Mouse (Mus musculus) cerebellum, postnatal 25 days (tissue): ENCODE measurements around the gene Hist1h2be.
"Not testable (repeated sequence)": the region's sequence is repeated elsewhere in the genome, so short reads cannot be mapped to it uniquely, and the experiment has no call there.

Source experiments
- DNase-seq, 2 experiments: peaks; one replicate each; pipeline ENCODE4 v3.0.0; 2021; ENCODE audit warnings: mixed read lengths in 2 of 2

Hist1h2be gene

GRCm38 (mm10) chr13:23620733-23621531 lies at the start of gene Hist1h2be:
TSS of gene Hist1h2be (minus strand) at chr13:23621124.
- DNase-seq: peak; percentile 75 to 81

DNA sequence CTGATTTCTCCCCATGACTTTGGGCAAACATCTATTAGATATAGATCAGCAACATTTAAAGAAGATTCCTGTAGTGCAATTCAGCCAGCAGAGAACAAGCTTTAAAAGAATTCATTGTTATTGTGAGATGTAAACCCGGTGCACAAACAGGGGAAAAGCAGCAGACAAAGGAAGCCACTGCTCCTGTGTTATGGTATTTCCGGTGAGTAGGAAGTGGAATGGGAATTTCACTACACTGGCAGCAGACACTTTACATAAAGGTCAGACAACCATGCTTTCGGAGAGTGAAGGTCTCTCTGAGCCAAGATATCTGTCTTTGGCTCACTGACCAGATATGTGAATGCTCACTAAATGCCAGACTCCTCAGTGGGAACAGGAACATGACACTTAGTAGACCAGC lies 41.6 kb upstream of the Hist1h2be start:
- no peak for DNase-seq

GRCm38 (mm10) chr13:23659636-23660366 lies 38.9 kb upstream of the Hist1h2be start:
- DNase-seq: no peak

DNA sequence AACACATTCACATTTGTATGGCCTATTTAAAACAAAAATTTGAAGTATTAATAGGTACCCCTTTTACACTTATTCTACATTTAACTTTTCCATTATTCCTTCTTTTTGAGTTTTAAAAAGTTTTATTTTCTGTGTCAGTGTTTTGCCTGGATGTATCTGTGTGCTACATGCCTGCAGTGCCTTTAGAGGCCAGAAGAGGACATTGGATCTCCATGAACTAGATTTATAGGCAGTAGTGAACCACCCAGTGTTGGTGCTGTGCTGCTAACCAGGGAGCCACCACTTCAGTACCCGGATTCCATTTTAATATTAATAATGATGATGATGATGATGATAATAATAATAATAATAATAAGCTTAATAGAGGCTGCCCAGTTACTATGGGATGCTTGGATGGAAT lies 9.7 kb upstream of the Hist1h2be start:
- no peak for DNase-seq

GRCm38 (mm10) chr13:23622861-23623450 lies 2.0 kb upstream of the Hist1h2be start:
- DNase-seq: peak; percentile 11 to 56

DNA sequence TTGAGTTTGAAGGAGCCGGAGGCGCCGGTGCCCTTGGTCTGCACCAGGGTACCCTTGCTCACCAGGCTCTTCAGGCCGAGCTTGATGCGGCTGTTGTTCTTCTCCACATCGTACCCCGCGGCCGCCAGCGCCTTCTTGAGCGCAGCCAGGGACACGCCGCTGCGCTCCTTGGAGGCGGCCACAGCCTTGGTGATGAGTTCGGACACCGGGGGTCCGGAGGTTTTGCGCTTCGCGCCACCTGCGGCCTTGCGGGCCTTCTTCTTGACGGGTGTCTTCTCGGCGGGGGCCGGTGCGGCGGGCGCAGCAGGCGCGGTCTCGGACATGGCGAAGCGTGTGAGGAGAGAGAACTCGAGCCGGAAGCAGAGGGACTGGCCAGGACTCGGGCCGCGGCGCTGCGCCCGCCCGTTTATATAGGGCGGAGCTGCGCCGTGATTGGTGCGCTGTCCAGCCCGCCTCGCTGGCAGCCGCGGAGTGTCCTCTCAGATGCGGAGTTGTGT lies 1.3 kb upstream of the Hist1h2be start, which contains the start of gene Hist1h1e:
Gene Hist1h1e (minus strand): TSS at position 384 of the 497 bp plus-strand sequence.
- DNase-seq: peak; percentile 95 to 96

GRCm38 (mm10) chr13:23621532-23622174 lies 729 bp upstream of the Hist1h2be start:
- DNase-seq: peak; percentile 53 to 62

DNA sequence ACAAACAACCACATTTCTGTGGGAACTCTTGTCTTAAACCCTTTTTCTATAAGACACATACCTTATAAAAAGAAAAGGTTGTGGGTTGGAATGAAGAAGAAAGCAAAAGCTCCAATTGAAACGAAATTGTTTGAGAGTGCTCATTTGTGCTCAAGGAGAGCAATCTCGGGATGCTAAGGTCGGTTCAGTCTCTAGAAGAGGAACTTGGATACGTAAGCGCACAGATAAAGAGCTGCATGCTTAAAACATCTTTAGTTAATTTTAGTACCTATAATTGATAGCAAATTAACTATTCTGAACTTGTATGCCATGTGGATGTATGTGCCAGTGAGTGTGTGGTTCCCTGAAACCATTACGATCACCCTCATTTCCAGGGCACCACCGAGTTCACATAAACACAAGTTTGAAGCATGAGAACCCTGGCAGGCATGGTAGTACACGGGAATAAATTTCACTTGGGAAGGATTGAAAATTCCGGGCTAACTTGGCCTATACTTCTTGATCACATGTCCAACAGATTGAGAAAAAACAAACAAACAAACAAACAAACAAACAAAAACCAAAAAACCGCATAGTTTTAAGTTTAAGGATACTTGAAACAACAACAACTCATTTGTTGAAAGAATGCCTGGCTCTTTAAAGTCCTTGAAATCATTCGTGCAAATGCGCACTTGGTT lies 730 bp downstream of the Hist1h2be start:
- DNase-seq: peak in 1 of 2 experiments; percentile 14

DNA sequence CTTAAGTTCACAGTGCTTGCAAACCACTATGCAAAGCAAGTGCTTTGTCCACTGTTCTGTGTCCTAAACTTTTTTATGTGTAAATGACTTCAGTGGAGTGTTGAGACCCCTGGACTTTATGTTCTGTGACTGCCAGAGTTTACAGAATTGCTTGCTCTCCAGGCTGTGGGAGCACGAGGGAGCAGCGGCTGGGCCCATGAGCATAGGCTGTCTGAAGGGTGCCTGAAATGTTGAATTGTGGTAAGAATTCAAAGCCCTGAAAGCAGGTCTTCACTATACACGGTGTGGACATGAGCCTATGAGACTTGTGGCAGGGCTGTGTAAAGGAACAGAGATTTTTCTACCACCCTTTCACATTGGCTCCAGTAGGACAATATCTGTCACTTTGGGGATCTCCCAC lies 9.3 kb downstream of the Hist1h2be start:
- no peak for DNase-seq

DNA sequence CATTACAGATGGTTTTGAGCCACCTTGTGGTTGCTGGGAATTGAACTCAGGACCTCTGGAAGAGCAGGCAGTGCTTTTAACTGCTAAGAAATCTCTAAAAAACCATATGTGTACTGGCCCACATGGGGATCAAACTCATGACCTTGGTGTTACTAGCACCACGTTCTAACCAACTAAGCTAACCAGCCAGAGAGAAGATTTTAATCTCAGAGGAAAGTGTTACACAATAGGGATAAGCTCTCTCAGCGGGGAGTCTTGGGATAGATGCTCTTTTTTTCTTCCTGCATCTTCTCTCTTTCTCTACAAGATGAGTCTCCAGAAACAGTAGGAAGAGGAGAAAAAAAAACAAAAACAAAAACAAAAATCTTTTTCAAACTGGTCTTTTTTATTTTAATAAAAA lies 10.5 kb downstream of the Hist1h2be start:
- no peak for DNase-seq

GRCm38 (mm10) chr13:23609844-23610243 lies 11.1 kb downstream of the Hist1h2be start:
- no peak for DNase-seq

DNA sequence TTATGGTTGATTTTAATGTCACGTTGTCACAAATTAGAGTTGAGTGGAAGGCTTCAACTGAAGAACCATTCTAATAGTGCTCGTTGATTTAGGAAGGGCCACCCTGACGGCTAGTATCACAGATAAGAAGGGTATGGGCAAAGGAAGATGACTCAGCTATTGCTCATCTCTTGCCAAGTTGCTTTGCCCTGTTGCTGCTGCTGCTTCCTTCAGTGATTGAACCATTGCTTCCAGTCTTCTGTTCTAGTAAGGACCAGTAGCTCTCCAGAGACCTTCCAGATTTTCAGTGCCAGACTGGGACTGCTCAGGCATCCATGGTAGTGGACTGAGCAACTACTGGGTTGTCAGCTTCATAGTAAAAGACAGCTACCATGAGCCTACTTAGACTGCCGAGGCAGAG lies 11.7 kb downstream of the Hist1h2be start:
- no peak for DNase-seq

- DNase-seq: no peak
These were observed 15.9 kb downstream of the Hist1h2be start for GRCm38 (mm10) chr13:23605052-23605451.

- DNase-seq: no peak
These were observed 16.5 kb downstream of the Hist1h2be start for GRCm38 (mm10) chr13:23604452-23604851.

DNA sequence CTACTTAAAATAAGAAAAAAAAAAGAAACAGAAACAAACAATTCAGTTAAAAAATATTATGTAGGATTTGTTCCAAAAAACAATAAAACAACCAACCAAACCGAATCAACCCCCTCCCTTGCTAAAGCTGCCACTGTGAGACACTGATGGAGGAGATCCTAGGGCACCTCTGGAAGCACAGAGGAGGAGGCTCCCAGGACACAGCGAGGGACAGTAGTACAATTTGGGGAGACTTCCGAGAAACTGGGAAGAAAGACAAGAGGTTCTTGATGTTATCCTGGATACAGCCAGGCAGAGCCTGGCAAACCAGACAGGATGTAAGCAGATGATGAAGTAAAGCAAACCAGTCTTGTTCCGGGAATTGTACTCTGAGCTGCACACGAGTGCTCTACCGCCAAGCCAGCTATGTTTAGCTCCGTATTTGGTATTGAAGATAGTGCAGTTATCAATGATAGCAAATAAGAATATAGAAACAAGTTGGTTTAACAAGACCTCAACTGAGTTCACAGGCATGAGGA lies 17.7 kb downstream of the Hist1h2be start:
- DNase-seq: no peak

DNA sequence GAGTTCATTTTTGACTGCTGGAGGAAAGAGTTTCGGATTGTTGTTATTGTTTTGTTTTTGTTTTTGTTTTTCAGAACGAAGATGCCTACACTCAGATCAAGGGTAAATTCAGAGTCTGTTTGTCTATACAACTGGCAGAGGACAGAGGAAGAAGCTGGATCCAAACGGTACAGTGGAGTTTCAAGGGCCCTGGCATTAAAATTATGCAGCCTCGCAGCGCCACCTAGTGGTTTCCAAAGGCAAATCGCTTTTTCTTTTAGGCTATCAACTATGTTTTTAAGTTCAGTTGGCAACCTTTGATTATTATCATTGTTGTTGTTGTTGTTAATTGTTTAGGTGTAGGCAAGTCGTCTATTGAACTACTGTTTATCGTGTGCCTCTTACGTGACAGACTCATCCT lies 23.0 kb downstream of the Hist1h2be start:
- peak; percentile 80 to 88 for DNase-seq

DNA sequence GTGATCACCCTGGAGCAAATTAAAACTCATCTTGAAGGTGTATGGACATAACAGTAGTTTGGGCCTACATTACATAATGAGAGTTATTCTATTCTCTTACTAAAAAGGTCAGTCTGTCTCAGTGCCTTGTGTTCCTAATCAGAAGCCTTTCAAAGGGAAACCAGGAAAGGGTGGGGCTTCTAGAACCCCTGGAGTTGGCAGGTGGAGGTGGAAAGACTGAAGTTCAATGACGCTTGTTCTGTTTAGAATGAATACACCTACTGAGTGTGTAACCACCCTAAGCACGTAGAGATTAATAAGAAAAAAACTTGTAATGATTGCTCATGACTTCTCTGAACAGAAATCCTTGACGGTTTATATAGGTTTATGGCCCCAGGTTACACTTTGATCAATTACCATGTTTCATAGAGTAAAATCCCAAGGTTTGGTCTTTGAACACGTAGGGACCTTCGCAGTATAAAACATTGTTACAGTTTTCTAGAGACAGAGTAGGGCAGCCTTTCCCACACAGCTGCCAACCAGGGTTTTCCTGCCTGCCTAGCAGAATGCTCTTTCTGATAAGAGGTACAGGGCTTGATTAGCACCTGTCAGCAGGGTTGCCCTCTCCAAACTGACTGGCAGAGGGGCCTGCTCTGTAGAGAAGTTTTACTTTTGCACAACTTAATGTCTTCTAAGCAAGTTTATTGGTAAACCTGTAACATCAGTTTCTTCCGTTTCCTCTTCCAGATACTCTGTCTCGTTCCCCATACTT lies 25.1 kb downstream of the Hist1h2be start:
- DNase-seq: no peak

GRCm38 (mm10) chr13:23595185-23595584 lies 25.7 kb downstream of the Hist1h2be start:
- DNase-seq: no peak

- no peak for DNase-seq
These were observed 27.7 kb downstream of the Hist1h2be start for GRCm38 (mm10) chr13:23593051-23593770.

GRCm38 (mm10) chr13:23592614-23593013 lies 28.3 kb downstream of the Hist1h2be start:
- peak; percentile 61 to 80 for DNase-seq

DNA sequence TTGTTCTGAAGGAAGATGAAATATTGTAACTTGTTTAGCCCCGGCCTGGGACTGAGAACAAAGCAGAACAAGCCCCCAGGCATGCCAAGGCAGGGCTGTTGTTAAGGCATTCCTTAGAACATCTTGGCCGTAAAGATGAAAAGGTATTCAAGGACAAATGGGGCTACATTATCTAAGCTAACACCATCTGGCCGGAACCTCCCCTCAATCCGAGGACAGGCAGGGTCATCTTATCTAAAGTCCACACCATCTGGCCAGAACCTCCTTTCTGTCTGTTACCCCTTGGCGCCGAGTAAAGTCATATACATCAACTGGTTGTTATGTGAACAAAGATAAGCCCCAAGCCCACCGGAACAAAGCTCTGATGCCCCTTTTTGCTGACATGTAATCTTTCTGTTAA lies 29.0 kb downstream of the Hist1h2be start:
- not testable (repeated sequence) for DNase-seq
